Mouse (Mus musculus) frontal cortex, postnatal 14 days (tissue): ENCODE measurements at regions not wholly inside any gene's neighbourhood (a gene's known extent, or its start where the extent isn't known, plus 50 kb on each side); places are given as distances from the start of the nearest gene placed in this dataset.

Source experiments
- DNase-seq, 2 experiments: peaks; one replicate each; pipeline ENCODE4 v3.0.0; 2022; ENCODE audit warnings: low spot score in 2 of 2

GRCm38 (mm10) chr2:6263565-6263964 lies 50.7 kb upstream of the Echdc3 start:
- DNase-seq, result no peak

GRCm38 (mm10) chr2:6264085-6264783 lies 51.4 kb upstream of the Echdc3 start:
- DNase-seq, result no peak

- DNase-seq, result no peak
Measured at GRCm38 (mm10) chr2:6265117-6265516, 52.3 kb upstream of the Echdc3 start.

GRCm38 (mm10) chr2:6267066-6267465 lies 54.2 kb upstream of the Echdc3 start:
- DNase-seq, result no peak

- DNase-seq, result peak; percentile 36 to 53
Measured at GRCm38 (mm10) chr2:6267537-6267936, 54.7 kb upstream of the Echdc3 start.

- DNase-seq, result no peak
Measured at GRCm38 (mm10) chr2:6272514-6272913, 50.0 kb upstream of the Usp6nl start.
